Mouse (Mus musculus) c-Kit-positive CD71-positive TER-119-positive erythroid progenitor cells, embryonic 14.5 days (primary cell): ENCODE results near the gene Lpcat3.
A peak's percentile ranks its signal among the peaks of the same experiment; 100 is the strongest.
"Not testable (repeated sequence)": the region's sequence is repeated elsewhere in the genome, so short reads cannot be mapped to it uniquely, and the experiment has no call there.

Experiments used
- DNase-seq: peaks from one replicate; pipeline ENCODE4 v3.0.0-alpha.2; 2013; ENCODE audit warnings: low spot score

Lpcat3 gene

GRCm38 (mm10) chr6:124662477-124663423, at the start of gene Lpcat3:
Lpcat3 (plus strand) TSS chr6:124663027.
- peak; percentile 98 for DNase-seq

DNA sequence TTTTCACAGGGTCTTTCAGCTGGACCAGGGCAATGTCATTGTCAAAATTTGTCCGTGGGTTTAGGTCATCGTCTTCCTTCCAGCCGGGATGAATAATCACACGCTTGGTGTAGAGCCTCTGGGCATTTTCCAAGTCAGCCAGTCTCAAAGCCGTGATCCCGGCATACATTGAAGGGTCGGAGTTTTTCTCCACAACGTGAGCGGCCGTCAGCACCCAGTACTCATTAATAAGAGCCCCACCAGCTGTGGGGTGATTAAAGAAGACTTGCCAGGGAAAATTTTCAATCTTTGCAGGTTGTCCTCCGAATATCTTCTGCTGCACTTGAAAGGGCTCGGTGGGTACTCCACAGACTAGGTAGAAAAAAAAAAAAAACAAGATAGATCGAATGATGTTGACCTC, 37.2 kb upstream of the Lpcat3 start:
- DNase-seq = no peak

DNA sequence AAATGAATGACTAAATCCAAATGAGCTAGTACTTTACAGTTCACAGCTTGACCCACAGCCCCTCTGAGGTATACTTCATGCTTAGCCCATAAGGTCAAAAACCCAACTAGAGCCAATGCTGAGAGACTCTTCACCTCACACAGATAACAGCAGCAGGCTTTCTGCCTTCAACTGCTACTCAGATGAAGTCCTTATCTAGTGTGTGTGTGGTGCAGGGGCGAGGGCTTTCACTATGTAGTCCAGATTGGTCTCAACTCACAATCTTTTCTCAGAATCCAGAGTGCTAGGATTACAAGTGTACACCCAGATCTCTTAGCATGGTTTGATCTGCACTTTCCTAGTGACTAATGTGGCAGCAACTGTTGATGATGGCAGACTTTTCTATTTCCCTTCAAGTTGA, 36.6 kb upstream of the Lpcat3 start:
- not testable (repeated sequence) for DNase-seq

GRCm38 (mm10) chr6:124630763-124631162, 32.1 kb upstream of the Lpcat3 start:
- no peak for DNase-seq

DNA sequence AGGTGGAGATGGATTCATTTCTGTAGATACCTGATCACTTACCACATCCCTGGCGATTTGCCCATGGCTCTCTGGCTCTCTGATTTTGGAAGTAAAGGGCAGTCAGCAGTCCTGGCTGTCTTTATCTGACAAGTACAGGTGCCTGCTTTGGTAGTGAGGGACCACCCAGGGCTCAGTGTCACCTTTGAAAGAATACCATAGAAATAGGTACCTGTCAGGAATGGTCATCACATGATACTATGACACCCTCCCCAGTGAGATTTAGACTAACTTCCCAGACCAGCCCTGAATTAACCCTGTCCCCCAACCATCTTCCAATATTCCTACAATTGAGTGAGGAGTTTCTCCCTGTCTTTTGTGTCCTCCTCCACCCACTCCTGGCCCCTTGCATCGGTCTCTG, 26.8 kb upstream of the Lpcat3 start, which contains the start of gene C1s2:
C1s2 (minus strand) TSS at position 101 of the 400 bp plus-strand sequence.
- not testable (repeated sequence) for DNase-seq

DNA sequence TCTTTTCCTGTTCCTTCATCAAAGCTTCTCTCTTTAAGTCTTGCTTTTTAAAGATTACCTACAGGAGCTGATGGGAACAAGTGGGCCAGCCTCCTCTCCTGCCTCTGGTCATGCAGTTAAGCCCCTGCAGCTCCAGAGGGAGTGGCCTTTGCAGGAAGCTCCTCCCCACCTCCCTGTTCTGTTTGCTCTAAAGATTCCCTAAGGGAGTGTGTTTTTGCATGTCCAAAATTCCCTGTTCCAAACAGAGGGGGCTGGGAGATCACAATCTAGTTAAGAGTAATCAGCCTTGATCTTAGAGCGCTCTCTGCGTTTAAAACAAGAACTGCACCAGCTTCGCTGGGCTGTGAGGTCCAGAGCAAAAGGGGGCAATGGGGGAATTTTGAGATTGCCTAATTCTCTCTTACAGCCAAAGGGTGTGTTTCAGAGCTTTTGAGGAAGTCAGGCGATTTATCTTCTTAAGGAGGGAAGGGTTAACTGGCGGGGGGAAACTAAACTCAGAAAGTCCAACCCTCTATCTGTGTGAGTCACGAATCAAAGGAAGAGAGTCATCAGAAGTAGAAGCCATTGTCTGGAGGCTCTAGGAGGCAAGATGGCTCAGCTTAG, 25.9 kb upstream of the Lpcat3 start:
- DNase-seq = not testable (repeated sequence)

GRCm38 (mm10) chr6:124640041-124640440, 22.8 kb upstream of the Lpcat3 start:
- no peak for DNase-seq

DNA sequence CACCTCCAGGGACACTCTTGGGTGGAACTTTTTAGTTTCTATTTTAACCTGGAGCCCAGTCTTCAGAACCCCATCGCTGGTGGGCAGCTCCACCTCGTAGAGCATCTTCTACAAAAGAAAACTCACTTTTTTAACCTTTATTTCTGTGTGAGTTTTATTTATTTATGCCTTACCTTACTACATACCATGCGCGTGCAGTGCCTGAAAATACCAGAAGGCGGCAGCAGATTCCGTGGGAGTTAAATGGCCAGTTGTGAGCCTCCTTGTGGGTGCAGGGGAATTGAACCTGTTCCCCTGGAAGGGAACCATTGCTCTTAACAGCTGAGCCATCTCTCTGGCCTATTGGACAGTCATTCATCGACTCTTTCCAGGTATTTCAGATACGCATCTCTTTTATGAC, 21.8 kb upstream of the Lpcat3 start:
- peak; percentile 72 for DNase-seq

DNA sequence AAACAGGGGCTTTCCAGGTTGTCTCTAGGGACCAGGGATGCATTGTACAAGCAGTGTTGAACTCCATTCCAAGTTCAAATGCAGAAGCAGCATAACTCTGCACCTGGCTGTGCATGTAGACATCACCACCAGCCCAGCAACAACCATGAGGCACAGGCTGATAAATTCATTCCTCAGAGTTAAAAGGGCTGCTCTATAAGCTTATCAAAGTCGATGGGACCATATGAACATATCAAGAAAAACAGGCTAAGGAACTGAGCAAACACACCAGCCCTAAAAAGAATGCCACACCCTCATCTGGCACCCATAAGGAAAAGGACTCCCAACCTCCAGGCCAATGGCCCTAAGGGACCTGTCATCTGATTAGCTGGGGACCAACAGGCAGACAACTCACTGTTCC, 16.4 kb upstream of the Lpcat3 start:
- DNase-seq = peak; percentile 74

DNA sequence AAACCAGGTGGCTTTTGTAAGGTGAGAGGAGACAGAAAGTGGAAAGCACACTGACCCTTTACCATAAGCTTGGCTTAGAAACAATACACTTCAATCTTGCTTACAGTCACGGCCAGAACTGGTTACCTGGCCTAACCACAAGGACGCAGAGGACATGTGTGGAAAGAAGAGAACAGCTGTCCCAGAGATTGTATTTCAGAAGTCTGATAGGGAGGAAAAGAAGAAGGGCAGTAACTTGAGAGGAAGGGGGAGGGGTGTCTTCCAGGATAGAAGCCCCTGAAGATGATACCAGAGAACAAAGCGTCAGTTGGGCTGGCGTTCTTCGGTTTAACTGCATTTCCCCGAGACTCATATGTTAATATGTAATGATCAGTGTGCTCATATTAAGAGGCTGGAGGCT, 6.9 kb upstream of the Lpcat3 start:
- DNase-seq = no peak

GRCm38 (mm10) chr6:124658067-124658466, 4.8 kb upstream of the Lpcat3 start:
- DNase-seq = no peak

- DNase-seq = no peak
Observed at GRCm38 (mm10) chr6:124661156-124661806, 1.5 kb upstream of the Lpcat3 start.

GRCm38 (mm10) chr6:124661995-124662394, 832 bp upstream of the Lpcat3 start:
- no peak for DNase-seq

GRCm38 (mm10) chr6:124663424-124663795, 583 bp downstream of the Lpcat3 start:
- no peak for DNase-seq

DNA sequence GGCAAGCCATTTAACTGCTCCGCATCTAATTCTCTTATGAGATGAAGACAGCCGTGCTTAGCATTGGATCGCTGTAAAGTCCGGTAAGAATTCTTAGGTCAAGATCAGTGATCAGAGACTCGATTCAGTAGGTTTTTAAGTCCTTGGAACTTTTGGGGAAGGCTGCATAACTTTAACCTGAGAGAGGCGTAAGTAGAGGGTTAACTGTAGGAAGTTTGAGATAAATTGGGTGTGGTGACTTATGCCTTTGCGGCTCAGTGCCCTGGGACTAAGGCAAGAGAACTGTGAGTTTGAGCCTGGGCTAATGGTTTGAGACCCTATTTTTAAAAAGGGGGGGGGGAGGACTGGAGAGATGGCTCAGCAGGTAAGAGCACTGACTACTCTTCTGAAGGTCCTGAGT, 1.4 kb downstream of the Lpcat3 start:
- DNase-seq = no peak

GRCm38 (mm10) chr6:124665011-124665410, 2.2 kb downstream of the Lpcat3 start:
- DNase-seq = no peak

DNA sequence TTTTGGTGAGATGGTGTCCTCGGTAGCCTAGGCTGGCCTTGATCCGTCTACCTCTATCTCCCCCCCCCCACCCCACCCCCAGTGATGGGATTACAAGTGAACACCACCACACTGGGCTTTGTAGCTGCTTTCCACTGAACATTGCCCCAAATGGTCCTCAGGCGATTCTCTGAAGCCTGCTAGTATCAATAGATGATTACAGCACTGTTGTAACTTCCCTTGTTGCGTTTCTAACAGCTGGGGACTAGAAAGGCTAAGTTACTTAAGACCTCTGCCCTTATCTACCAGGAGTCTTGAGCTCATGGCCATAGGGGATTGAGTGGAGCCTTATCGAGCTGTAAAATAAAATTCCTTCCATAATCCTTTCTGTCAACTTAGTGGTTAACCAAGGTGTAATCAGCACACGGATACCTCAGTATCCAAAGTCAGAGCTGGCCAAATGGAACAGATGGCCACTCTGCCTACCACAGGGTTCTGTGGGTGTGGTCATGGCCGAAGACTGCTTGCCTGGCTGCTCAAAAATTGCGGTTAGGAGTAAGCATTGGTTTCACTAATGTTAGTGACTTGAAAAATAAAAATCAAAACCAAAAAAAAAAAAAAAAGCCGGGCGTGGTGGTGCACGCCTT, 6.5 kb downstream of the Lpcat3 start:
- no peak for DNase-seq

DNA sequence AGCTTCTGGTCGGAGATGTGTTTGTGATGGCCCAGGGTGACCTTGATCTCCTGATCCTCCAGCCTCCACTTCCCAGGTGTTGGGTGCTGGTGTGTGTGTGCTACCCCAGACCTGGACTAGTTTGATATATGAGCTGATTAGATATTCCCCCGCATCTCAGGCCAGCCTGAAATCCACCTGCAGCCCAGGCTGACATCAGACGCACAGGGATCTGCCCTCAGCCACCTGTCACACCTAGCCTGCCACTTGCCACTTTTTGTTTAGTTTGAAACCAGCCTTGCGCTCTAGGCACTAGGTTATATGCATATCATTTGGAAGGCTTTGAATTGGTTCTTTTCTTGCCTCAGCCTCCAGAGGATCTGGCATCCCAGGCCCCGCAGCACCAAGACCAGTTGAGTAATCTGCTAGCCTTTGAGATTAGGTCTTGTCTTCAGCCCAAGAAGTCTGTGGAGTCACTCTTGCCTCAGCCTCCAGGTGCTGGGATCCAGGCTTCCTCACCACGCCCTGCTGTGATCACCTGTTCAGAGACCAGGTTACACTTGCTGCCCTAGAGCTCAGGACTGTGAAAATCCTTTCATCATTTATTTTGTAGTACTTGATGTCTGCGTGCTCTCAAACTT, 7.6 kb downstream of the Lpcat3 start:
- no peak for DNase-seq

GRCm38 (mm10) chr6:124672100-124672499, 9.3 kb downstream of the Lpcat3 start:
- DNase-seq = no peak

DNA sequence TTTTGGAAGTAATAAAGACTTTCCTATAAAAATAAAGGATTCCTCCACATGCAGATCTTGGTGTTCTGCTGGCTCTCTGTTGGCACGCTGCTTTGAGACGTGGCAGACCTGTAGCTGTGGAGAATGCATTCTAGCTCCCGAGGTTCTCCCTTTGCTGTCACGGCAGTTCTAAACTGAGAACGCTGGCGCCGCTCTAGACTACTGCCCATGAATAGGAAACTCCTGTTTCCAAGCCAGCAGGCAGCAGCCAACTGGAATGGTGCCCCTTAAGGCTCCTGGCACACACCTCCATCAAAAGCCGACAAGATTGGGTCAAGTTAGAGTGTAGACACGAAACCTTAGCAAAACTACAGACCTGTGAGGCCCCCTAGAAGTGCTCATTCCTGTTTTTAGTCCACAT, 10.8 kb downstream of the Lpcat3 start:
- DNase-seq = no peak

GRCm38 (mm10) chr6:124674591-124674990, 11.8 kb downstream of the Lpcat3 start:
- no peak for DNase-seq

DNA sequence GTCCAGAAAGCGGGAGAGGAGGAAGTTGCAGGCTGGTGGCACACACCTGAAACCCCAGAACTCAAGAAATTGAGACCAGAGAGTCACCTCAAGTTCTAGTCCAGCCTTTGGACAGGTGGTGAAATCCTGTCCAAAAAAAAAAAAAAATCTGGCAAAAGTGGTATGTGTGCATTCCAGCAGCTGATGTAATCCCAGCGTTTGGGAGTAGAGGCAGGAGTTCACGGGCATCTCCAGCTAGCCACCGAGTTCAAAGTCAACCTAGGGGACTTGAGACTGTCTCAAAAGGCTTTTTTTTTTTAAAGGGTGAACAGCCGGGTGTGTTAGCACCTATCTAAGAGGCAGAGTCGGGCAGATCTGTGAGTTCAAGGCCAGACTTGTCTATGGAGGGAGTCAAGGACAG, 13.3 kb downstream of the Lpcat3 start:
- DNase-seq = no peak
